Mouse (Mus musculus) liver, embryonic 12.5 days (tissue): Measurements from ENCODE around the gene Ly9. TPM values are rescaled to one million over a fixed set of nuclear protein-coding genes. Genes with fewer than 3 reads are reported as not detected.

Source experiments
- ATAC-seq: fragments of 200-750 bp; cut with Nextera tagmentation; 2 replicates; pipeline ENCODE4 v1.8.0; 2017; ENCODE audit warnings: moderate number of reproducible peaks, mild to moderate bottlenecking, moderate library complexity
- H3K27ac ChIP-seq: fragments of 300-500 bp; sonication (generic); 2 replicates; pipeline ENCODE4 v1.5.1; 2016; ENCODE audit warnings: mild to moderate bottlenecking
- H3K27me3 ChIP-seq: fragments of 300-500 bp; sonication (generic); replicated peaks from 2 replicates; pipeline ENCODE4 v1.6.1; 2016; ENCODE audit warnings: mild to moderate bottlenecking, moderate library complexity
- H3K36me3 ChIP-seq: fragments of 300-500 bp; sonication (generic); 2 replicates; pipeline ENCODE4 v1.6.1; 2016; ENCODE audit warnings: mild to moderate bottlenecking, moderate library complexity
- H3K4me1 ChIP-seq: fragments of 300-500 bp; sonication (generic); 2 replicates; pipeline ENCODE4 v1.6.1; 2016
- H3K4me2 ChIP-seq: fragments of 300-500 bp; sonication (generic); 2 replicates; pipeline ENCODE4 v1.6.1; 2016; ENCODE audit warnings: mild to moderate bottlenecking, moderate library complexity
- H3K4me3 ChIP-seq: fragments of 300-500 bp; sonication (generic); 2 replicates; pipeline ENCODE4 v1.5.1; 2016; ENCODE audit warnings: mild to moderate bottlenecking, moderate library complexity
- H3K9ac ChIP-seq: fragments of 300-500 bp; sonication (generic); 2 replicates; pipeline ENCODE4 v1.6.1; 2016; ENCODE audit warnings: mild to moderate bottlenecking, moderate library complexity
- H3K9me3 ChIP-seq: fragments of 300-500 bp; sonication (generic); replicated peaks from 2 replicates; pipeline ENCODE4 v1.6.1; 2016; ENCODE audit warnings: mild to moderate bottlenecking, moderate library complexity
- WGBS: fragments of 180-500 bp; shearing (Covaris S2); methylation state at CpG from one replicate; pipeline ENCODE4 v1.1.7; 2016; ENCODE audit not compliant: insufficient replicate concordance; 5-methylcytosine and 5-hydroxymethylcytosine counted together
- polyA plus RNA-seq: library from polyadenylated mRNA; unstranded; fragments of >200 nt; fragmentation: Nextera tagmentation; extraction: Ambion mirVana; gene quantifications from 2 replicates; pipeline ENCODE4 v1.2.1, GENCODE M21; 2016

The Ly9 gene
- polyA plus RNA-seq: 0.41 and 0.78 TPM in 2 replicates

DNA sequence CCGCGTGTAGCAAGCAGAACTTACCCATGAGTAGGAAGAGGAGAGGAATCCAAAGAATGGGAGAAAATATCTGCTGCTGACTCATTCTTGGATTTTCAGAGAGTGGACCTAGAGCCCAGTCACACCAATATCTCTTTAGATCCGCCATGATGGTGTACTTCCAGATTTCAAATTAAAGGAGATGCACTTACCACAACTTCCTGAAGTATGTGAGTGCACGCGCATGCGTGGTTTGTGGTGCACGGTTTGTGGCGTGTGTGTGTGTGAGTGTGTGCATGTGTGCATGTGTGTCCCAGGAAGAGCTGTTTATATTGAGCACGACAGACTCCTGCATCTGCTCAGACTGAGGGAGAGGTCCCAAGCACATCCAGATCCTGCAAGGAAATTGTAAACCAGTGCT lies at the start of gene Ly9:
Gene Ly9, minus strand, starts transcription at position 235 of the 400 bp plus-strand sequence.
- no peak for ATAC-seq
- Histone ChIP-seq H3K4me3 (no peak within 1 kb of the TSS), H3K27me3 (no peaks in the 10 kb centered on the region; the same call in 1 of the 2 replicates), H3K9ac (no peak within 1 kb of the TSS), H3K9me3 (no peaks in the 10 kb centered on the region), H3K4me1 (no peaks in the 10 kb centered on the region), H3K36me3 (no peaks in the 10 kb centered on the region), H3K4me2 (no peak within 1 kb of the TSS), H3K27ac (no peak within 1 kb of the TSS)
- 28% methylated on average over 9 of the region's 9 CpGs for WGBS

DNA sequence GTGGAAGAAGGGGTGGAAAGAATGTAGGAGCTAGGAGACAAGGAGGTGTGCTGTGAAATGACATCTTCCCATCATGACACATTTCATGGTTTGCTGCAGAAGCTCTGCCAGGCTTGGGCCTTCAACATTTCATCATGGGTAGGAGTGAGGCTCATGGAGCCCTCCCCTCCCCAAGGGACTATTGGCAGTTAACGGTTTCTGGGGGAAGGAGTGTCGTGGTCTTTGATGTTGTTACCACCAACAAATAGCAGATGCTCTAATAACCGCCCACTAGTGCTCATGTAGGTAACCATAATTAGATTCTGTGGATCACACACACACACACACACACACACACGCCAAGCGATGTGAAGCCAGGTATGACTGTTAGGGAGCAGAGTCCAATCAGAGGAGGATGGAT lies 45.5 kb upstream of the Ly9 start, which contains the start of gene Slamf7:
Gene Slamf7, minus strand, starts transcription at position 302 of the 400 bp plus-strand sequence.
- H3K4me1 ChIP-seq: no peaks in the 10 kb centered on the region
- no peak for ATAC-seq
- no peak within 1 kb of the TSS for H3K4me3 ChIP-seq
- no peak within 1 kb of the TSS for H3K9ac ChIP-seq
- H3K9me3 ChIP-seq: no peaks in the 10 kb centered on the region
- H3K36me3 ChIP-seq: no peaks in the 10 kb centered on the region
- H3K4me2 ChIP-seq: no peak within 1 kb of the TSS
- H3K27ac ChIP-seq: no peak within 1 kb of the TSS
- 77% methylated on average over 5 of the region's 5 CpGs for WGBS
- H3K27me3 ChIP-seq: 0 out of 2 replicates have a peak, but pooled peaks cover 5% of the 10 kb centered on the region

DNA sequence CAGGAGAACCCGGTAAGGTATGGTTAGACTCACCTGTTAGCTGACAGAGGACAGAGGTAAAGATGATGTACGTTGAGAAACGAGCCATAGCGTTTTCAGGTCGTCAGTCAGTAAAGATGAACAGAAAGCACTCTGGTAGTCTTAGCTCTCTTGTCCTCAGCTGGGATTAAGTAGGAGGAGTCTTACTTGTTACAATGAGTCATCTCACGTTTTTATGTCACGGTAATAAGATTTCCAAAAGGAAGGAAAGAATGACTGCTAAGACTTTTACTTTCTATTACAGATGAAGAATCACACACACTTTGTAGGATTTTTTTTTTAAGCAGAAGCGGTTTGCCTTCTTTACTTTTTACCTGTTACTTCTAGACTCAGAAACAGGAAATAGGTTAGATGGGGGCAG lies 41.6 kb upstream of the Ly9 start:
- no peak for ATAC-seq
- 60% methylated on average over 8 of the region's 8 CpGs for WGBS
- Histone ChIP-seq H3K9me3 (no peaks in the 10 kb centered on the region), H3K27ac (no peak overlapping the region), H3K9ac (no peak overlapping the region), H3K4me3 (no peak overlapping the region), H3K4me1 (peaks cover 3% of the 10 kb centered on the region), H3K4me2 (no peak overlapping the region), H3K27me3 (0 out of 2 replicates have a peak, but pooled peaks cover 5% of the 10 kb centered on the region), H3K36me3 (no peaks in the 10 kb centered on the region)

DNA sequence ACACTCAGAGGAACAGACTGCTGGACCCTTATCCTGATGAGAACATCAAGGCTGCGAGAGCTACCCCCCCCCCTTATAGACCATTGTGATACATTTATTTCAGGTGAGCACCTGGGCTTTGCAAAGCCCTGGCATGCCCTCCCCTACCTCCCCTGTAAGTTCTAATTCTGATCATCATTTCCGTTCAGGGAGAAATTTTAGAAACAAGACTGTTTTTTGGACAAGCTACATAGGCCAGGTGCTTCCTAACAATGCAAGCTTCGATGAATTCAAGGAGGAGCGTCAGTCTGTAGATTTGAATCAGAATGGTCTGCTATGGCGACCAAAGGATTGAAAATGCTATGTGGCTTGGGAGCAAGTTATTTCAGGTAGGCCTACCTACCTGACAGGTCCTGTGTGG lies 40.5 kb upstream of the Ly9 start:
- H3K4me2 ChIP-seq: no peak overlapping the region
- WGBS: 69% methylated on average over 5 of the region's 5 CpGs

DNA sequence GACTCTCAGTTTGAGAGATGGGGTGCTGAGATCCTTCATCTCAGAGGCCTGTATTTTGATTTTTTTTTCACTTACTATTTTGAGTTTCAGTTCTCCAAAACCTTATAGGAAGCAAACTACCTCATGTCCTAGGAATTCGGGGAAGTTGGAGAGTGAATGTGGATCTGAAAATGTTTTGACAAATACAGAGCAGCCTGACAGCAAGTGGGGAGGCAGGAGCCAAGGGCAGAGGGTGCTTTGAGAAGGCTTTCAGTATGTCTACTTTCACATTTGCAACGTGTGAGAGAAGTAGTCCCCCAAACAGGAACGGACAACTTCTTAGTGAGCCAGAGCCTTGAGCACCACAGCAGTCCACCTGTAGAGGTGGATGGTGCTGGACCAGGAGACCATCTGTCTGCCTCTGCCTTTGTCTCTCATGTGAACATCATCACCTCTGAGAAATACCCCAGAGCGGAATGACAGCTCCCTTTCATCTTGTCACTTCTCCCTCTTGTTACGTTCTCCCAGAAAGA lies 39.3 kb upstream of the Ly9 start:
- H3K36me3 ChIP-seq: no peaks in the 10 kb centered on the region
- H3K27ac ChIP-seq: no peak overlapping the region
- H3K27me3 ChIP-seq: 0 out of 2 replicates have a peak, but pooled peaks cover 4% of the 10 kb centered on the region
- no peak for ATAC-seq
- H3K4me2 ChIP-seq: no peak overlapping the region
- no peak overlapping the region for H3K4me3 ChIP-seq
- H3K4me1 ChIP-seq: peaks cover 10% of the 10 kb centered on the region
- no peaks in the 10 kb centered on the region for H3K9me3 ChIP-seq
- no peak overlapping the region for H3K9ac ChIP-seq
- WGBS: 56% methylated on average over 5 of the region's 5 CpGs

More for the DNA sequence above, 40.5 kb upstream of the Ly9 start:
- H3K4me3 ChIP-seq: no peak overlapping the region
- H3K4me1 ChIP-seq: peaks cover 10% of the 10 kb centered on the region
- H3K9ac ChIP-seq: no peak overlapping the region
- ATAC-seq: no peak
- H3K27me3 ChIP-seq: 0 out of 2 replicates have a peak, but pooled peaks cover 5% of the 10 kb centered on the region
- no peak overlapping the region for H3K27ac ChIP-seq
- H3K36me3 ChIP-seq: no peaks in the 10 kb centered on the region
- H3K9me3 ChIP-seq: no peaks in the 10 kb centered on the region

DNA sequence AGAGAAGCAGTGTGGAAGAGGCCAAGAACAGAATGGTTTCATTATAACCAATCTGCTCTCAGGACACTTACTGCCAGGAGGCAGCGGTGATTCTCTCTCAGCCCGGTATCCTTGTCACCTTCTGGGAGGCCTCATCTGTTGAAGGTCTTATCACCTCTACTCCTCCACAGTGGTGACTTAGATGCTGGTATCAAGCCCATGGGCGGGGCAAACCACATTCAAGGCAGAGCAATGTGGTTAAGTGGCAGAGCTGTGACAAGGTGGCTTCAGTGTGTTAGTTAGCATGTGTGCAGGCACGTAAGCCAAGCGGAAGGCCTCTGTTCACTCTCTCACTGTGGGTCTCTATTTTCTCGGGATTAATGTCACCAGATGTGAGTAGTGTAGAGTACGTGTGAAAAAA lies 36.4 kb upstream of the Ly9 start:
- ATAC-seq: peak; percentile 92
- WGBS: 26% methylated on average over 7 of the region's 7 CpGs

DNA sequence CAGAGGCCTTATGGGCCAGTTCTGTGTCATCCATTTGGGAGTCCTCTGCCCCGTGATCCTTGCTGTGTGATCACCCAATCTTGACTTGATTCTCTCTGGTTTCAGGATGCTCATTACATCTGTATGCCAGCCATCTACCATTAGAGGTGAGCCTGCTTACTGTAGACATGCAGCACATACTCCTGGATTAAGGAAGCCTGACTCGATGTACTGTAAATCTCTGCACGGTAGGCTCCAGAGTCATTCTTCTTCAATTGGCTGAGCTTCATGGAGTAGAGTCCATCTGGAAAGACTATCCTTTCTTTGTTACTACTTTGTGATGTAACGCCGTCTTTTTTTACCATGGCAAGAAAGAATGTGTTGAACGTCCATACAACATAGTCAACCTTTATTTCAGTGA lies 33.6 kb upstream of the Ly9 start:
- ATAC-seq: no peak
- Histone ChIP-seq H3K4me2 (no peak overlapping the region), H3K9ac (no peak overlapping the region)

More for the DNA sequence above, 36.4 kb upstream of the Ly9 start:
- Histone ChIP-seq H3K4me3 (no peak overlapping the region), H3K4me1 (peaks cover 10% of the 10 kb centered on the region), H3K36me3 (no peaks in the 10 kb centered on the region), H3K9ac (no peak overlapping the region), H3K9me3 (no peaks in the 10 kb centered on the region), H3K27me3 (0 out of 2 replicates have a peak, but pooled peaks cover 4% of the 10 kb centered on the region), H3K4me2 (no peak overlapping the region), H3K27ac (no peak overlapping the region)

DNA sequence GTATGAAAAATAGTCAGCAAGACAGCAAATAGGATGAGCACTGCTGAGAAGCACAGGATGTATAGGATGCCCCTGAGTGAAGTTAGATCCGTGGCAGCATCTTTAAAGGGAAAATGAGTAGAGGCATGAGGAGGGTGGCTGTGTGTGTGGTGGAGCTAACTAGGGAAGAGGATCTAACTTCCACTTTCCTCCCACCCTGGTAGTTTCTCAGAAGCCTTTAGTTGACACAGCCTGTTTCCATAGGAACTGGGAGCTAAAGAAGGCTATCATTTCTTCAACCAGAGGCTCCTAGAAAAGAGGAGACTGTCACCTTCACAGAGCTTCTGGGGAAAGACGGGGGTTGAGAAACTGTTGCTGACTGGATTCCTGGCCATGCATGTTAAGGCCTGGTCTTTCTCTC lies 31.5 kb upstream of the Ly9 start:
- no peak for ATAC-seq
- no peak overlapping the region for H3K4me3 ChIP-seq
- peaks cover 5% of the 10 kb centered on the region for H3K4me1 ChIP-seq
- H3K27me3 ChIP-seq: peaks cover 8% of the 10 kb centered on the region; the same call in 1 of the 2 replicates
- no peak overlapping the region for H3K27ac ChIP-seq
- H3K9ac ChIP-seq: no peak overlapping the region
- no peaks in the 10 kb centered on the region for H3K9me3 ChIP-seq
- H3K36me3 ChIP-seq: no peaks in the 10 kb centered on the region
- no peak overlapping the region for H3K4me2 ChIP-seq
- 51% methylated on average over 2 of the region's 2 CpGs for WGBS

More for the DNA sequence above, 33.6 kb upstream of the Ly9 start:
- no peaks in the 10 kb centered on the region for H3K9me3 ChIP-seq
- H3K4me3 ChIP-seq: no peak overlapping the region
- 77% methylated on average over 6 of the region's 6 CpGs for WGBS
- H3K36me3 ChIP-seq: no peaks in the 10 kb centered on the region
- H3K27ac ChIP-seq: no peak overlapping the region
- H3K4me1 ChIP-seq: peaks cover 10% of the 10 kb centered on the region
- H3K27me3 ChIP-seq: 0 out of 2 replicates have a peak, but pooled peaks cover 4% of the 10 kb centered on the region

DNA sequence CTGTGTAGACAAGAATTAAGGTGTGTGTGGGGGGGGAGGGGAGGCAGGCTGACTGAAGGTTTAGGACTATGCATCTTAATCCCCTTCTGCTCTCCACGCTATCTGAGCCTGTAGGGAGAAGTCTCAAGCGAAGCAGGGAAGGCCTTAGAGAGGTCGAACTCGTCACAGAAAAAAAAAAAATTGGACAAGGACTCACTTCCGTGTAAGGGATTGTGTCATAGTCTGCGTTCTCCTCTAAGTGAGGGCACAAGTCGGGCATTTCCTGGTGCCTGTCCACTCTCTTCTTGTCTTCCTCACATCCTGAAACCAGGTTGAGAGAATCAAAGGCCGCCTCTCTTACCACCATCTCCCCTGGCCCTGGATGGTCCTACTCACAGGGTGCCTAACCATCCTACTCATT lies 29.9 kb upstream of the Ly9 start:
- ATAC-seq: no peak
- whole genome bisulfite sequencing: 50% methylated on average over 8 of the region's 8 CpGs

DNA sequence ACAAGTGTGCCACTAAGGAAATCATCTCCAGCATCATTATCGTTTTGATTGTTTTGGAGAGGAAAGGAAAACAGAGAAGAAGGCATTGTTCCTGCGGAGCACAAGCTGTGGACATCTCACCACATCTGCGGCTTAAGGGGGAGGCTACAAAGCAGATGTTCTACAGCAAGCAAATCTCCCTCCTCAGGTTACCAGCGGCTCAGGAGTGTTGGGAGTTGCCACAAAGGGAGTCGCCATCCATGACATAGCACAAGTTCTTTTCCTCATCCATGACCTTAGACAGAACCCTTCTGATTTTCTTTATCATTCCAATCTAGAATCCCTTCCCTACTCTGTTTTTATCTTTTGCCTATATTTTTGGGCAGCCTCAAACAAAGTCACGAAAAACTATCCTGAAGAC lies 28.5 kb upstream of the Ly9 start:
- no peak overlapping the region for H3K4me2 ChIP-seq
- H3K27me3 ChIP-seq: peaks cover 4% of the 10 kb centered on the region; the same call in 1 of the 2 replicates
- no peak for ATAC-seq
- no peaks in the 10 kb centered on the region for H3K9me3 ChIP-seq
- H3K4me1 ChIP-seq: no peaks in the 10 kb centered on the region
- no peak overlapping the region for H3K9ac ChIP-seq
- 48% methylated on average over 6 of the region's 6 CpGs for WGBS
- H3K4me3 ChIP-seq: no peak overlapping the region
- no peaks in the 10 kb centered on the region for H3K36me3 ChIP-seq
- H3K27ac ChIP-seq: no peak overlapping the region

More for the DNA sequence above, 29.9 kb upstream of the Ly9 start:
- Histone ChIP-seq H3K36me3 (no peaks in the 10 kb centered on the region), H3K4me1 (no peaks in the 10 kb centered on the region), H3K4me2 (no peak overlapping the region), H3K9ac (no peak overlapping the region), H3K27me3 (peaks cover 8% of the 10 kb centered on the region; the same call in 1 of the 2 replicates), H3K27ac (no peak overlapping the region), H3K4me3 (no peak overlapping the region), H3K9me3 (no peaks in the 10 kb centered on the region)

DNA sequence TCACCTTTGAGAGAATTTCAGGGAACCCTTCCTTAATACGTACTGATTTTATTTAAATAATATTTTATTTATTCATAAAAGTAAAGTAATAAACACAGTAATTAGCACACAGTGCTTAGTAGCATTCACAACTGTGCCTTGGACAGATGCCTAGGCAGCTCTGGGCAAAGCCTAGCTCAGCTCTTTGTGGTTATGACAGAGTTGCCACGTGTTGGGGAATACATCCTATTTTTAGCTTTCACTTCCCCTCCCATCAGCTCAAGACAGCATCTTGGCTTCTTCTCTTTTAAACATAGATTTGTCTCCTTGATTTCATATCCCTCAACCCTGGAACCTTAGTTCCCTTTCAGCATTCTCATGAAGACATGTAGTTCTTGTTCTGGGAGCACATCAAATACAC lies 24.2 kb upstream of the Ly9 start:
- H3K27me3 ChIP-seq: peaks cover 4% of the 10 kb centered on the region; the same call in 1 of the 2 replicates
- no peak overlapping the region for H3K4me2 ChIP-seq
- no peak overlapping the region for H3K27ac ChIP-seq
- WGBS: 30% methylated on average over 2 of the region's 2 CpGs
- H3K4me1 ChIP-seq: no peaks in the 10 kb centered on the region
- no peaks in the 10 kb centered on the region for H3K36me3 ChIP-seq
- ATAC-seq: no peak
- no peak overlapping the region for H3K4me3 ChIP-seq
- no peaks in the 10 kb centered on the region for H3K9me3 ChIP-seq
- H3K9ac ChIP-seq: no peak overlapping the region

DNA sequence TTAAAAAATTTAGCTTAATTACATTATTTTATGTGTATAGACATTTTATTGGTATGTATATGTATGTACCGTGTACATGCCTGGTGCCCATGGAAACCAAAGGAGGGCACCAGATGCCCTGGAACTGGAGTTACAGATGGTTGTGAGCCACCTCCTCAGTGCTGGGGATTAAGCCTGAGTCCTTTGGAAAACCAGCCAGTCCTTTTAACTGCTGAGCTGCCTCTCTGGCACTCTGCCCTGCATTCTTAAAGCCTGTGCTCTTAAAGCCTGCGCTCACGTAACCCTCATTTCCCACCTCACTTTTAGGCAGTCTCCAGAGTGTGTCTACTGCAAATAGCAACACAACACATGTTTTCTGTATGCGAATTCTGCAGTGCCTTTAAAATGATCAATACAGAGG lies 23.7 kb upstream of the Ly9 start:
- Histone ChIP-seq H3K27me3 (peaks cover 4% of the 10 kb centered on the region; the same call in 1 of the 2 replicates), H3K9ac (no peak overlapping the region)
- no peak for ATAC-seq

More for the DNA sequence above, 23.7 kb upstream of the Ly9 start:
- WGBS: 66% methylated on average over 4 of the region's 4 CpGs
- H3K4me1 ChIP-seq: no peaks in the 10 kb centered on the region
- no peak overlapping the region for H3K27ac ChIP-seq
- no peaks in the 10 kb centered on the region for H3K36me3 ChIP-seq
- no peaks in the 10 kb centered on the region for H3K9me3 ChIP-seq
- no peak overlapping the region for H3K4me2 ChIP-seq
- H3K4me3 ChIP-seq: no peak overlapping the region
